Mouse (Mus musculus): Measurements from ENCODE around the gene Gm26657. TPM values are rescaled to one million over a fixed set of nuclear protein-coding genes. Genes with fewer than 3 reads are reported as not detected.

Gene Gm26657
- total and polyA plus RNA-seq, 3 experiments: not detected

DNA sequence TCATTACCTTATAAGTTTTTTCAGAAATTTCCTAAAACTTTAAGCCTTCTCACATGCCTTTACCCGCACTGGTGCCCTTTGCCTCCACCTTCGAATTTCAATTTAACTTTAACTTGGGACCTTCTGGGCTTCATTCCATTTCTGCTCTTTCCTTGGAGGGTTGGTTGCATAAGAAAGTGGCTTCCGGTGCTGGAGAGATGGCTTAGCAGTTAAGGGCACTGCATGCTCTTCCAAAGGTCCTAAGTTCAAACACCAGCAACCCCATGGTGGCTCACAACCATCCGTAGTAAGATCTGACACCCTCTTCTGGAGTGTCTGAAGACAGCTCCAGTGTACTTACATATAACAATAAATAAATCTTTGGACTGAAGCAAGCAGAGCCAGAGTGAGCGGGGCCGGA, 16.6 kb upstream of the Gm26657 start:
- WGBS: 85% methylated on average over 6 of the region's 6 CpGs
- no peak for DNase-seq
- Histone ChIP-seq H3K27me3 (ENCODE audit: control insufficient read depth, insufficient read depth, low read length) (no peaks in the 10 kb centered on the region), H3K4me1 (ENCODE audit: control insufficient read depth, insufficient read depth, low read length) (peaks cover 1% of the 10 kb centered on the region; the same call in 1 of the 2 replicates), H3K9ac (ENCODE audit: low read depth, low read length) (no peak overlapping the region), H3K79me2 (replicated peaks; ENCODE audit: control insufficient read depth, insufficient read depth, low read length) (no peaks in the 10 kb centered on the region), H3K27ac (no peak overlapping the region), H3K36me3 (ENCODE audit: control insufficient read depth, insufficient read depth, low read length) (no peaks in the 10 kb centered on the region), H3K4me3 (no peak overlapping the region)
- TF ChIP-seq POLR2A (IDR thresholded peaks at IDR 0.05; ENCODE audit: insufficient read depth, low read depth, low read length): no peak
- no peak for TF ChIP-seq CTCF (IDR thresholded peaks at IDR 0.05)
- no peak for TF ChIP-seq EP300 (IDR thresholded peaks at IDR 0.05; ENCODE audit: insufficient read depth, low read depth, low read length)
- intact Hi-C loops (cut with DNase I): no loop called here

- no peaks in the 10 kb centered on the region for H3K79me2 ChIP-seq (replicated peaks; ENCODE audit: control insufficient read depth, insufficient read depth, low read length)
- H3K9ac ChIP-seq (ENCODE audit: low read depth, low read length): no peak overlapping the region
- no peaks in the 10 kb centered on the region for H3K4me1 ChIP-seq (ENCODE audit: control insufficient read depth, insufficient read depth, low read length)
- TF ChIP-seq POLR2A (IDR thresholded peaks at IDR 0.05; ENCODE audit: insufficient read depth, low read depth, low read length) (no peak), CTCF (IDR thresholded peaks at IDR 0.05) (peak; percentile 53), EP300 (IDR thresholded peaks at IDR 0.05; ENCODE audit: insufficient read depth, low read depth, low read length) (no peak)
- WGBS: 56% methylated on average over 8 of the region's 8 CpGs
- no peak overlapping the region for H3K27ac ChIP-seq
- H3K4me3 ChIP-seq: no peak overlapping the region
- no peaks in the 10 kb centered on the region for H3K27me3 ChIP-seq (ENCODE audit: control insufficient read depth, insufficient read depth, low read length)
- no peaks in the 10 kb centered on the region for H3K36me3 ChIP-seq (ENCODE audit: control insufficient read depth, insufficient read depth, low read length)
- intact Hi-C loops (cut with DNase I): no loop called here
- no peak for DNase-seq
Measured at GRCm38 (mm10) chr4:56725839-56726238, 14.0 kb upstream of the Gm26657 start.

DNA sequence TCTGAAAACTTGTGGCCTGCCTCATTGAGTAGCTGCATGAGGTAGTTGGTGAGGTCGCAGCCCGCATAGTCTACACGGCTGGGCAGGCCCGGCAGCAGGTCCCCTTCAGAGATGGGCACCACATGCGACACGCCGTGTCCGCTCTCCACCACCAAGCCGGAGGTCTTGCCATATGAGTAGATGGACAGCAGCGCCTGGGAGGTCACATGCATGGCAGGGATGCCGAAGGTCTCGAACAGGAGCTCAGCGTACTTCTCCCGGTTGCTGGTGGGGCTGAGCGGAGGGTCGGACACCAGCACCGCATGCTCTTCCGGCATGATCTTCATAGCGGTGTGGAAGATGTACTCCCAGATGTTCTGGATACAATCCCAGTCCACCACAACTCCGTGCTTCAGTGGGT, 741 bp downstream of the Gm26657 start:
- TF ChIP-seq EP300 (IDR thresholded peaks at IDR 0.05; ENCODE audit: insufficient read depth, low read depth, low read length): no peak
- TF ChIP-seq CTCF (IDR thresholded peaks at IDR 0.05): no peak
- TF ChIP-seq POLR2A (IDR thresholded peaks at IDR 0.05; ENCODE audit: insufficient read depth, low read depth, low read length): no peak
- no peaks in the 10 kb centered on the region for H3K36me3 ChIP-seq (ENCODE audit: control insufficient read depth, insufficient read depth, low read length)
- no peak for DNase-seq
- no peaks in the 10 kb centered on the region for H3K27me3 ChIP-seq (ENCODE audit: control insufficient read depth, insufficient read depth, low read length)
- no peak overlapping the region for H3K4me3 ChIP-seq
- H3K27ac ChIP-seq: no peak overlapping the region
- WGBS: 96% methylated on average over 20 of the region's 20 CpGs
- H3K9ac ChIP-seq (ENCODE audit: low read depth, low read length): no peak overlapping the region
- no peaks in the 10 kb centered on the region for H3K4me1 ChIP-seq (ENCODE audit: control insufficient read depth, insufficient read depth, low read length)
- no peaks in the 10 kb centered on the region for H3K79me2 ChIP-seq (replicated peaks; ENCODE audit: control insufficient read depth, insufficient read depth, low read length)
- intact Hi-C loops (cut with DNase I): no loop called here

GRCm38 (mm10) chr4:56741041-56741493, 1.2 kb downstream of the Gm26657 start, which contains the start of gene Actl7b:
Actl7b (minus strand) TSS chr4:56741443.
- Histone ChIP-seq H3K4me1 (ENCODE audit: control insufficient read depth, insufficient read depth, low read length) (no peaks in the 10 kb centered on the region), H3K4me3 (no peak within 1 kb of the TSS), H3K79me2 (replicated peaks; ENCODE audit: control insufficient read depth, insufficient read depth, low read length) (no peaks in the 10 kb centered on the region), H3K36me3 (ENCODE audit: control insufficient read depth, insufficient read depth, low read length) (no peaks in the 10 kb centered on the region), H3K27me3 (ENCODE audit: control insufficient read depth, insufficient read depth, low read length) (no peaks in the 10 kb centered on the region), H3K27ac (no peak within 1 kb of the TSS), H3K9ac (ENCODE audit: low read depth, low read length) (no peak within 1 kb of the TSS)
- intact Hi-C loops (cut with DNase I): no loop called here
- 94% methylated on average over 13 of the region's 13 CpGs for WGBS
- DNase-seq: no peak
- TF ChIP-seq POLR2A (IDR thresholded peaks at IDR 0.05; ENCODE audit: insufficient read depth, low read depth, low read length) (no peak), CTCF (IDR thresholded peaks at IDR 0.05) (no peak), EP300 (IDR thresholded peaks at IDR 0.05; ENCODE audit: insufficient read depth, low read depth, low read length) (no peak)

- Histone ChIP-seq H3K36me3 (ENCODE audit: control insufficient read depth, insufficient read depth, low read length) (no peaks in the 10 kb centered on the region), H3K27me3 (ENCODE audit: control insufficient read depth, insufficient read depth, low read length) (no peaks in the 10 kb centered on the region), H3K4me3 (no peak overlapping the region), H3K9ac (ENCODE audit: low read depth, low read length) (no peak overlapping the region), H3K4me1 (ENCODE audit: control insufficient read depth, insufficient read depth, low read length) (no peaks in the 10 kb centered on the region), H3K27ac (no peak overlapping the region), H3K79me2 (replicated peaks; ENCODE audit: control insufficient read depth, insufficient read depth, low read length) (no peaks in the 10 kb centered on the region)
- no peak for DNase-seq
- 84% methylated on average over 4 of the region's 4 CpGs for WGBS
- intact Hi-C loops (cut with DNase I): no loop called here
- TF ChIP-seq POLR2A (IDR thresholded peaks at IDR 0.05; ENCODE audit: insufficient read depth, low read depth, low read length) (no peak), CTCF (IDR thresholded peaks at IDR 0.05) (no peak), EP300 (IDR thresholded peaks at IDR 0.05; ENCODE audit: insufficient read depth, low read depth, low read length) (no peak)
Measured at GRCm38 (mm10) chr4:56742698-56743097, 2.8 kb downstream of the Gm26657 start.

- intact Hi-C loops (cut with DNase I): no loop called here
- 94% methylated on average over 21 of the region's 21 CpGs for WGBS
- TF ChIP-seq POLR2A (IDR thresholded peaks at IDR 0.05; ENCODE audit: insufficient read depth, low read depth, low read length) (no peak), CTCF (IDR thresholded peaks at IDR 0.05) (no peak), EP300 (IDR thresholded peaks at IDR 0.05; ENCODE audit: insufficient read depth, low read depth, low read length) (no peak)
- Histone ChIP-seq H3K27ac (no peak within 1 kb of the TSS), H3K4me1 (ENCODE audit: control insufficient read depth, insufficient read depth, low read length) (no peaks in the 10 kb centered on the region), H3K27me3 (ENCODE audit: control insufficient read depth, insufficient read depth, low read length) (no peaks in the 10 kb centered on the region), H3K79me2 (replicated peaks; ENCODE audit: control insufficient read depth, insufficient read depth, low read length) (no peaks in the 10 kb centered on the region), H3K9ac (ENCODE audit: low read depth, low read length) (no peak within 1 kb of the TSS), H3K36me3 (ENCODE audit: control insufficient read depth, insufficient read depth, low read length) (no peaks in the 10 kb centered on the region), H3K4me3 (no peak within 1 kb of the TSS)
- DNase-seq: no peak
Measured at GRCm38 (mm10) chr4:56743363-56744195, 3.7 kb downstream of the Gm26657 start, which contains the start of gene Actl7a. Actl7a (plus strand) TSS chr4:56743413.

Data from heart, adult 2 months (tissue).